Mouse (Mus musculus) liver, embryonic 16.5 days (tissue): ENCODE results near the gene Chchd4. TPM values are rescaled to one million over a fixed set of nuclear protein-coding genes. Genes with fewer than 3 reads are reported as not detected.

Source experiments
- ATAC-seq: fragments of 200-750 bp; cut with Nextera tagmentation; 2 replicates; pipeline ENCODE4 v1.8.0; 2017; ENCODE audit warnings: low read depth, mild to moderate bottlenecking, moderate number of reproducible peaks, moderate library complexity
- H3K27ac ChIP-seq: fragments of 300-500 bp; sonication (generic); 2 replicates; pipeline ENCODE4 v1.5.1; 2014; ENCODE audit warnings: mild to moderate bottlenecking, low read length
- H3K27me3 ChIP-seq: fragments of 300-500 bp; sonication (generic); 2 replicates; pipeline ENCODE4 v1.6.1; 2014; ENCODE audit warnings: low read depth, low read length, mixed read lengths; ENCODE audit not compliant: control insufficient read depth, insufficient read depth
- H3K36me3 ChIP-seq: fragments of 300-500 bp; sonication (generic); 2 replicates; pipeline ENCODE4 v1.6.1; 2014; ENCODE audit warnings: mild to moderate bottlenecking; ENCODE audit not compliant: control insufficient read depth, insufficient read depth
- H3K4me1 ChIP-seq: fragments of 300-500 bp; sonication (generic); 2 replicates; pipeline ENCODE4 v1.6.1; 2014; ENCODE audit warnings: low read depth, low read length, mixed read lengths; ENCODE audit not compliant: control insufficient read depth
- H3K4me2 ChIP-seq: fragments of 300-500 bp; sonication (generic); 2 replicates; pipeline ENCODE4 v1.6.1; 2014; ENCODE audit warnings: low read depth, low read length, mixed read lengths
- H3K4me3 ChIP-seq: fragments of 300-500 bp; sonication (generic); 2 replicates; pipeline ENCODE4 v1.5.1; 2014; ENCODE audit warnings: low read depth, mild to moderate bottlenecking, low read length
- H3K9ac ChIP-seq: fragments of 300-500 bp; sonication (generic); 2 replicates; pipeline ENCODE4 v1.6.1; 2014; ENCODE audit warnings: low read depth, low read length
- H3K9me3 ChIP-seq: fragments of 300-500 bp; sonication (generic); replicated peaks from 2 replicates; pipeline ENCODE4 v1.6.1; 2016; ENCODE audit warnings: low read length; ENCODE audit not compliant: control insufficient read depth
- WGBS: fragments of 180-500 bp; shearing (Covaris S2); extraction: QIAGEN DNeasy Blood & Tissue Kit; methylation state at CpG from one replicate; pipeline ENCODE4 v1.1.7; 2014; ENCODE audit not compliant: insufficient replicate concordance; 5-methylcytosine and 5-hydroxymethylcytosine counted together
- polyA plus RNA-seq: library from polyadenylated mRNA; unstranded; fragments of >200 nt; fragmentation: Nextera tagmentation; extraction: Ambion mirVana; gene quantifications from 2 replicates; pipeline ENCODE4 v1.2.1, GENCODE M21; 2015

Gene Chchd4
- polyA plus RNA-seq, 1 experiment from 2014 or later: 9.9 TPM

GRCm38 (mm10) chr6:91459471-91459870, 13.9 kb downstream of the Chchd4 start:
- H3K27ac ChIP-seq: no peak overlapping the region
- peak; percentile 39; the same call in 1 of the 2 replicates for ATAC-seq
- H3K27me3 ChIP-seq: no peaks in the 10 kb centered on the region
- H3K9ac ChIP-seq: no peak overlapping the region
- H3K4me1 ChIP-seq: no peaks in the 10 kb centered on the region
- peaks cover 4% of the 10 kb centered on the region; the same call in 1 of the 2 replicates for H3K36me3 ChIP-seq
- no peak overlapping the region for H3K4me3 ChIP-seq
- no peaks in the 10 kb centered on the region for H3K9me3 ChIP-seq
- no peak overlapping the region for H3K4me2 ChIP-seq
- WGBS: 57% methylated on average over 1 of the region's 1 CpGs

- Histone ChIP-seq H3K9ac (no peak overlapping the region), H3K27me3 (no peaks in the 10 kb centered on the region), H3K4me3 (no peak overlapping the region), H3K4me2 (no peak overlapping the region), H3K36me3 (no peaks in the 10 kb centered on the region), H3K27ac (no peak overlapping the region), H3K9me3 (no peaks in the 10 kb centered on the region), H3K4me1 (no peaks in the 10 kb centered on the region; the same call in 1 of the 2 replicates)
- WGBS: 53% methylated on average over 5 of the region's 5 CpGs
- no peak for ATAC-seq
Measured at GRCm38 (mm10) chr6:91454546-91454945, 18.8 kb downstream of the Chchd4 start.

- H3K9ac ChIP-seq: no peak overlapping the region
- H3K9me3 ChIP-seq: no peaks in the 10 kb centered on the region
- no peaks in the 10 kb centered on the region for H3K27me3 ChIP-seq
- ATAC-seq: no peak
- H3K36me3 ChIP-seq: no peaks in the 10 kb centered on the region
- no peak overlapping the region for H3K4me2 ChIP-seq
- H3K4me3 ChIP-seq: no peak overlapping the region
- 36% methylated on average over 1 of the region's 1 CpGs for WGBS
- no peaks in the 10 kb centered on the region; the same call in 1 of the 2 replicates for H3K4me1 ChIP-seq
- no peak overlapping the region for H3K27ac ChIP-seq
Measured at GRCm38 (mm10) chr6:91452056-91452455, 21.3 kb downstream of the Chchd4 start.

GRCm38 (mm10) chr6:91449472-91450225, 23.7 kb downstream of the Chchd4 start:
- no peaks in the 10 kb centered on the region; the same call in 1 of the 2 replicates for H3K4me1 ChIP-seq
- WGBS: 37% methylated on average over 3 of the region's 3 CpGs
- H3K9ac ChIP-seq: no peak overlapping the region
- no peaks in the 10 kb centered on the region for H3K36me3 ChIP-seq
- H3K4me2 ChIP-seq: no peak overlapping the region
- H3K27me3 ChIP-seq: no peaks in the 10 kb centered on the region; the same call in 1 of the 2 replicates
- no peaks in the 10 kb centered on the region for H3K9me3 ChIP-seq
- no peak overlapping the region for H3K27ac ChIP-seq
- ATAC-seq: no peak
- H3K4me3 ChIP-seq: no peak overlapping the region

- no peak for ATAC-seq
- Histone ChIP-seq H3K4me2 (no peak overlapping the region), H3K27ac (no peak overlapping the region), H3K9me3 (no peaks in the 10 kb centered on the region), H3K4me3 (no peak overlapping the region), H3K27me3 (no peaks in the 10 kb centered on the region; the same call in 1 of the 2 replicates), H3K9ac (no peak overlapping the region), H3K4me1 (peaks cover 5% of the 10 kb centered on the region; the same call in 1 of the 2 replicates), H3K36me3 (no peaks in the 10 kb centered on the region)
- 56% methylated on average over 3 of the region's 3 CpGs for WGBS
Measured at GRCm38 (mm10) chr6:91445316-91445715, 28.0 kb downstream of the Chchd4 start.

GRCm38 (mm10) chr6:91441145-91441662, 32.1 kb downstream of the Chchd4 start:
- Histone ChIP-seq H3K4me3 (peak overlapping the region; percentile 71), H3K27me3 (peaks cover 3% of the 10 kb centered on the region), H3K9ac (peak overlapping the region; percentile 56), H3K4me2 (peak overlapping the region; percentile 88), H3K27ac (peak overlapping the region; percentile 60; the same call in 1 of the 2 replicates), H3K36me3 (no peaks in the 10 kb centered on the region), H3K9me3 (no peaks in the 10 kb centered on the region), H3K4me1 (peaks cover 5% of the 10 kb centered on the region; the same call in 1 of the 2 replicates)
- peak; percentile 52 for ATAC-seq
- WGBS: 1% methylated on average over 19 of the region's 19 CpGs

- H3K36me3 ChIP-seq: no peaks in the 10 kb centered on the region
- peak overlapping the region; percentile 56 for H3K9ac ChIP-seq
- peaks cover 5% of the 10 kb centered on the region; the same call in 1 of the 2 replicates for H3K4me1 ChIP-seq
- peaks cover 3% of the 10 kb centered on the region for H3K27me3 ChIP-seq
- H3K4me2 ChIP-seq: peak overlapping the region; percentile 88
- 2% methylated on average over 30 of the region's 30 CpGs for WGBS
- no peaks in the 10 kb centered on the region for H3K9me3 ChIP-seq
- peak overlapping the region; percentile 71 for H3K4me3 ChIP-seq
- H3K27ac ChIP-seq: peak overlapping the region; percentile 60
- ATAC-seq: peak; percentile 95
Measured at GRCm38 (mm10) chr6:91440474-91441144, 32.7 kb downstream of the Chchd4 start.

- ATAC-seq: no peak
- no peak overlapping the region for H3K4me3 ChIP-seq
- H3K27ac ChIP-seq: no peak overlapping the region
- H3K4me2 ChIP-seq: no peak overlapping the region
- no peaks in the 10 kb centered on the region for H3K4me1 ChIP-seq
- H3K9me3 ChIP-seq: no peaks in the 10 kb centered on the region
- WGBS: 54% methylated on average over 4 of the region's 4 CpGs
- H3K9ac ChIP-seq: no peak overlapping the region
- no peaks in the 10 kb centered on the region for H3K36me3 ChIP-seq
- H3K27me3 ChIP-seq: no peaks in the 10 kb centered on the region
Measured at GRCm38 (mm10) chr6:91424151-91424550, 49.2 kb downstream of the Chchd4 start.

- no peak overlapping the region for H3K4me2 ChIP-seq
- no peaks in the 10 kb centered on the region for H3K36me3 ChIP-seq
- H3K9ac ChIP-seq: no peak overlapping the region
- H3K4me3 ChIP-seq: no peak overlapping the region
- H3K27ac ChIP-seq: no peak overlapping the region
- no peak for ATAC-seq
- WGBS: 47% methylated on average over 4 of the region's 4 CpGs
- H3K27me3 ChIP-seq: no peaks in the 10 kb centered on the region
- H3K4me1 ChIP-seq: no peaks in the 10 kb centered on the region
- no peaks in the 10 kb centered on the region for H3K9me3 ChIP-seq
Measured at GRCm38 (mm10) chr6:91421629-91422028, 51.7 kb downstream of the Chchd4 start.
